Mouse (Mus musculus): ENCODE measurements around the gene Scd4.

Scd4 gene

DNA sequence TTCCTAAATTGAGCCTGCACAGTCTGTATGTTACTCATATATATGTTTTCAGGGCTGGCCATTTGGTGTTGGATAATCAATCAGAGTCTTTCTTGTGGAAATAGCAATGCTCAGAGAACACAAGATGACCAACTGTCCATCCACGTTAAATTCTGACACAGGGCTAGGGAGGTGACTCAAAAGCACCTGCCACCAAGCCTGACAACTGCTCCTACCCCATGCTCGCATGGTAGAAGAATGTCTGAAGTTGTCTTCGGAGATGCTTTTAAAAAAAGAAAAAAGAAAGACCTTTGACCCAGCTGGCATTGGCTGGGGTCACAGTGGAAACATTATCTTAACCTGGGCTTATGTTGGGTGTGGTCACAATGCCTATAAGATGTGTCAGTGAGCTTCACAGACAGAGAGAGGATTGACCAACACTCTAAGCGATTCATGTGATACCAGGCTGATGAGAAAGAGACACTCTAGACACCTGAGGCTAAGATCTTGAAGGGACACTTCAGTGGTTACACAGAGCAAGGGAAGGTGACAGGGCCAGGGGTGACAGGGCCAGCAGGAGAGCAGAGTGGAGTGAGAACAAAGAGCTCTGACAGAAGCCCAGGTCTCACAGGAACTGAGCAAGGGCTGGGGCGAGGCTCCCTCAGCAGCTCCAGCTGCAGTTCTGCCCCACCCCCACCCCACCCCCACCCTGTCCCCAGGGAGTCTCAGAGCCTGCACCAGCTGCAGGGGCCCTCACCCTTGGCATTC lies 44.9 kb downstream of the Scd4 start:
- no peak for DNase-seq (ENCODE audit: low read depth)

DNA sequence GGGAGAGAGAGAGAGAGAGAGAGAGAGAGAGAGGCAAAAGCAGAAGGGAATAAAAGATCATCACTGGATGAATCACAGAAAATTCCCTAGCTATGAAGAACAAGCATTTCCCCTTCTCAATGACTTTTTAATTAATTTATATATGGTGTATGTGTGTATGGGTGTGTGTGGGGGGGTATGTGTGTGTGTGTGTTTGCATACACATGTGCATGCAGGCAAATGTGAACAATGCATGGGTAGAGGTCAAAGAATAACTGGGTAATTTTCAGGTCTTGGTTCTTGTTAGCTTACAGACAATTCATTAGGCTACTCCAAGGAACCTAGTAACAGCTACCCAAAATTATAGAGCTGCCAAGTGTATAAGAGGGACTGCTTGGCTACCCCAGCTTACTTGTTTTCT lies 46.2 kb downstream of the Scd4 start:
- no peak for DNase-seq (ENCODE audit: low read depth)

DNA sequence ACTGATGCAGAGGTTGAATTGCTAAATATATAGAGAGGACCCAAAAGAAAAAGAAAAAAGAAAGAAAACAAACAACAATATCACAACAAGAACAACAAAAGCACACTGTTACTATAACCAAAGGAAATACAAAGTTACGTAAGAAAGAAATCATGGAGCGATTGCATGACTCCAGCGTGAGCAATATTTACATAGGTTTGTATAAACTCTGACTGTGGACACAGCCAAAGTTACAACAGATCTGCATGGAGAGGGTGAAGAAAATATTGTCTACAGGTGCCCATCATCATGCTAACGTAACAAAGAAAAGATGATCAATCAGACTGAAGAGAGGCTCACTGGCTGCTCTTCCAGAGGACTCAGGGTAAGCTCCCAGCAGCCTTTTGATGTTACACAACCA lies 47.2 kb downstream of the Scd4 start:
- no peak for DNase-seq (ENCODE audit: low read depth)

DNA sequence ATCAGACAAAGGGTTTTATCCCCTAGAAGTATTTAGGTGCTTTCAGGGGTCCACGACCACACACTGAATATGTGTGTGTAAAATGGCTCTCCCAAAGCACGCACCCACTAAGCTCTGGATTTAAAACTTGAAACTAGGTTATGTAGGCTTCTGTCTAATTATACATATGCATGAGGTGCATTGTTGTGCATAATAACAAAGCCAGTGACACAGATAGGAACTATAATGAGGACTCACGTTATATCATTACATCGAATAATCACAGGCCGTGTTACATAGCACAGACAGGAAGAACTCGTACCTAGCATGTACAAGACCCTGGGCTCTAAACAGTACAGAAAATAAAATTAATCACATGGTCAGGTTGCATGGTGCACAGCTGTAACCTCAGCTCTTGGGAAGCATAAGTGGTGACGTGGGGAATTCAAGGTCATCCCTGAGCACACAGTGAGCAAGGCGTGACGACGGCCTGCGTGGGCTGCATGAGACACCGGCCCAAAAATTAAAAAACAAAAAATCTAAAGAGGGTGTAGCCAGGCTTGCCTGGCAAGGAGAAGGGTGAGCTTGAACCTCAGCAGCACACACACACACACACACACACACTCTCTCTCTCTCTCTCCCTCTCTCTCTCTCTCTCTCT lies 49.9 kb downstream of the Scd4 start:
- DNase-seq (ENCODE audit: low read depth): no peak

DNA sequence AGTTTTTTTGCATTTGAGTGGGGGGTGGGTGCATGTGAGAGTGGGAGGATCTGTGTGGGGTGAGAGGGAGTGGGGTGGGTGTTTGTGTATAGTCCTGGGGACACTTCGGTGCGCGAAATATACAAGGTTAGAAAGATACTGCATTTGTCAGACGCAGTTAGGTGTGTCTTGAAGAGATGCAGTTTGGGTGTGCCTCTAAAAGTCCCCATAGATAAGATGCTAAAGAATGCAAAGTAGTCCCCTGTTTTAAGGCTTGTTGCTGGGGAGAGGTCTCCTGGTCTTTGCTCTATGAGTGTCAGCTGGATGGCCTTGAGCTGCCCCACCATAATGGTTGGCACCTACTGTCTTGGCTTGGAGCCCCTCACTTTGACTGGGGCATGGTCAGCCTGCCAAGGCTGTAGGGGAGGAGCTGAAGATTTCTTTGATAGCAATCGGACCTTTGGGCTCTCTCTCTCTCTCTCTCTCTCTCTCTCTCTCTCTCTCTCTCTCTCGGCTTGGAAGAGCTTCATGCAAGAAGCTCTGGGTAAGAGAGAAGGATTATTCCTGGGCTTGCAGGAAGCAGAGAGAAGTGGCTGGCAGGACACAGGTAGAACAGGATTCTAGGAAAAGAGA lies 53.1 kb downstream of the Scd4 start:
- DNase-seq (ENCODE audit: low read depth): no peak

DNA sequence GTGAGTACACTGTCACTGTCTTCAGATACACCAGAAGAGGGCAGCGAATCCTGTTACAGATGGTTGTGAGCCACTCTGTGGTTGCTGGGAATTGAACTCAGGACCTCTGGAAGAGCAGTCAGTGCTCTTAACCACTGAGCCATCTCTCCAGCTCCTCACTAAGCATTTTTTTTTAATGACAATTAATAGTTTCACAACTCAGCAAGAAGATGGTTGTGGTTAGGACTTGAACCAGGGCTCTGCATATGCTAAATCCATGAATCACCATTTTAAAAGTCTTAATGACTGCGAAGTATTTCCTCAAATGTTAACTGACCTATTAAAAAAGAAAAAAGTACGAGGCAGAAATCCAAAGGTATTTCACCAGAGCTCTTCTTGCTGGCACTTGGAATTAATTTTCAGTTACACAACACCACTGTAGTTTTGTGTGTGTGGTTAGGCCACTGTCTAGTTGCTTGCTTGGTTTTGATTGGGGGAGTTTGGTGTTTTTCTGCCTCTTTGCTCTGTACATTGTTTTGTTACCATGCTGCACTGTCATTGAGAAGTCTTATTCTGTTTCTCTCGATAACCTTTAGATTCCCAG lies 54.3 kb downstream of the Scd4 start:
- DNase-seq (ENCODE audit: low read depth): no peak

DNA sequence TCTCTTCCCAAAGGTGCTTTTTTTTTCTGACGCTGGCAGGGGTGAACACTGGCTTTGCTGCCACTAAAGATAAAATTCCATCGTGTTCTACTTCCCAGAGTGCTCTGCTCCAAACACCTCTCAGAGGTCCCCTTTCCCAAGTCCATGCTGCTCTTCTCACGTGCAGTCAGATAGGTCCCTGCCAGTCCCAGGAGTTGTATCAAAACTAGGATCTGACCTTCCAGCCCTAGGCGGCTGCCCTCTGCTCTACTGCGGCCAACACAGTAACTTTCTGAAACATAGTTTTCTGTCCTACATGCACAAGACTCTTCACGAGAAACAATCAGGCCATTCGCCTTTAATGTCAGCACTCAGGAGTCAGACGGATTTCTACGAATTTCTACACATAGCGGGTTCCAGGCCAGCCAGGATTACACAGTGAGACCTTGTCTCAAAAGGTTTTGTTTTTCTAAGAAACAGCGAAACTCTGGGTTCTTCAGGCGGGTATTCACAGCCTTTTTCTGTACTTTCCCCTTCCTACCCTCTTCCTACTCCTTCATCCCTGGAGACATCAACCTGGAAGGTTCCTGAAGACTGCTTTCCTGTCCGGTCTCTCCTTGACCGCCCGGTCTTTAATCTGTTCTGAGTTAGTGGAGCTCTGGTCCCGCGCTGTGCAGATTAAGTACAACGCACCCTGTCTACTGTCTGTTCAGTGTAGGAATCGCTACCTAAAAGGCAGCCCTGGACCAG lies 55.0 kb downstream of the Scd4 start:
- no peak for DNase-seq (ENCODE audit: low read depth)

DNA sequence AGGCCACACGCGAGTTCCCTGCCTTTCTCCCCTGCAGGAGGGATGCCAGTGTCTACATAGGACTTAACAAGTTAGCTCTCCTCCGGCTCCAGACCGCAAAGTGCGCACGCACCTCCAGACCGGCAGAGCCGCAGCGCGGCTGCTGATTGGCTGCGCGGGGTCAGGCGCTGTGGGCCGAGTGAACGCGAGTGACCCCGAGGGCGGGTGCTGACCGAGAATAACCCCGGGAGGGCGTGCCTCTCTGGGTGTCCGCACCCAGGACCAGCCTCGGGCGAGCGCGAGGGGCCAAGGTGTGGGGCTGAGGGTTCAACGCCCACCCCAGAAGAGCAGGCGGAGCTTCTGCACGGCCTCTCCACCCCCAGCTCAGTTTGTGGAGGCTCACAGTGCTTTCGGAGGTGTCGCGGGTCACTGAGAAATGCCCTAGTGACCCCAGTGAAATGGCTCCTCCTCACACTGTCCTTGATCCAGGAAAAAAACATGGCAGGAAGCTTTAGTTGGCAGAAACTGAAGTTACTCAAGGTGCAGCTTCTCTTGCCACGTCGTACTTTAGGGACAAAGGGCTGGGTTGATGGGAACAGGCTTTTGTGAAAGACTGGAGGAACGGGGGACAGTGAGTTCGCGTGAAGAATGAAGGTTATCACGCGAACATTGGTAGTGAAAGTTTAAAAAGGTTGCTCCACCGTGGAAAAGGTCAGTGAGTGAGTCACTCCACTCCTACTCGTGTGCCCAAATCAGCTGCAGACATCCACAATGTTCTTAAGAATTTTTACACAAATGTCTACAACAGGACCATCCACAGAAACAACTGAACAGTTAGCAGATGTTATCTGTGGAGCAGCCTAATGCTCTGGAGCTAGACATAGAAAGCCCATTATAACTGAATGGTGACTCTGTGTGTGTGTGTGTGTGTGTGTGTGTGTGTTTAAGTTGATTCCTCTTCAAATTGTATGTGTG lies 55.9 kb downstream of the Scd4 start:
- peak; percentile 93 for DNase-seq (ENCODE audit: low read depth)

DNA sequence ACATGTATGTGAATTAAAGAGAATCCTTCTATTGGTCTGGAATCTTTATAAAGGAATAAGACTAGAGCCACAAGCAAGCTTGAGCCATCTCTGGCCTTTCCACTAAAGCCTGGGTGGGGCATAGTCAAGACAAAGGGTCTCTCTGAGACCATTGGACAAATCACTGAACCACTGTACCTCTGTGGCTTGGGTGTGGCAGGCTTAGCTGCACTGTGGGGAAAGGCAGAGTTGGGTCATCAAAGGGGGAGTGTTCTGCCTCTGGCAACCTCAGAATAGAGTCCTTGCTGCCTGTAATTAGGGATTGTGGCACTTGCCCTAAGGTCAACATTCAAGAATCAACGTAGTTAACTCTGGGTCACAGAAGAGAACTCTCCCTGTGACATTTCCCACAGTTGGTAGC lies 56.6 kb downstream of the Scd4 start:
- no peak for DNase-seq (ENCODE audit: low read depth)

DNA sequence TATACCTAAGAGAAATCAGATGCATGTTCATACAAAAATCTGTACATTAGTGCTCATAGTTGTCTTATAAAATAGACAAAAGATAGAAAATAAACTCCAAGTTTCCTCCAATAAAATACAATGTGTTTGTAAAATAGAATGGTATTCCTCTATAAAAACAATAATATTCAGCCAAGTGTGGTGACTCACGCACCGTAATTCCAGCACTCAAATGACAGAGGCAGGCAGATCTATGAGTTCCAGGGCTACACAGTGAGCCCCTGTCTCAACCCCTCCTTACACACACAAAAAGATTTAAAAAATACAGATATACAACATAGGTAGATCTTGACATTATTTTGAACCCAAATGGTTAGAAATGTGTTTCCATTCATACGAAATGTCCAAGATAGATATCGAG lies 59.0 kb downstream of the Scd4 start:
- no peak for DNase-seq (ENCODE audit: low read depth)

DNA sequence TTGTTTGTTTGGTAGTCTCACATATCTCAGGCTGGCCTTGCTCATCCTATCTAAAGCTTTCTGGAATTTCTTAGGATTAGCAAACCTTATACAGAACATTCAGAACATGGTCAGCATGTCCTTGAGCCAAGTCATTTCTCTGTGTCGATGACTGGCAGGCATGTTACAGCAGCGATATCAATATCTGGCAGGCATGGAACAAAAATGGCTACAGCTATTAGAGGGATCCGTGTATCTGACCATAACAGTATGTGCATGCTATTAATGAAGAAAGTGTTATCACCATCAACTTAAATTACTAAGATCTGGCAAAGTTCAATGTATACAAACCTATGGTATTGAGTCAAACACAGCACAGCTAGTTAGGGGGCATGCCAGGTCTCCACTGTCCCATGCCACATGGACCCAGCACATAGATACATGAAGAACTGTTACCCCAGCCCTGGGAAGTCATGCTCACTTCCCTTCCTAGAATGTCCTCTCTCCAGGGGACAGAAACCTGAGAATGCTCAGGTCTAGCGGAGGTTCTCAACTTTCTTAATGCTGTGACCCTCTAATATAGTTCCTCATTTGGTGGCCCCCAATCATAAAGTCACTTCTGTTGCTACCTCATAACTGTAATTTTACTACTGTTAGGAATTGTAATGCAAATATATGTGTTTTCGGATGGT lies 59.6 kb downstream of the Scd4 start:
- no peak for DNase-seq (ENCODE audit: low read depth)

DNA sequence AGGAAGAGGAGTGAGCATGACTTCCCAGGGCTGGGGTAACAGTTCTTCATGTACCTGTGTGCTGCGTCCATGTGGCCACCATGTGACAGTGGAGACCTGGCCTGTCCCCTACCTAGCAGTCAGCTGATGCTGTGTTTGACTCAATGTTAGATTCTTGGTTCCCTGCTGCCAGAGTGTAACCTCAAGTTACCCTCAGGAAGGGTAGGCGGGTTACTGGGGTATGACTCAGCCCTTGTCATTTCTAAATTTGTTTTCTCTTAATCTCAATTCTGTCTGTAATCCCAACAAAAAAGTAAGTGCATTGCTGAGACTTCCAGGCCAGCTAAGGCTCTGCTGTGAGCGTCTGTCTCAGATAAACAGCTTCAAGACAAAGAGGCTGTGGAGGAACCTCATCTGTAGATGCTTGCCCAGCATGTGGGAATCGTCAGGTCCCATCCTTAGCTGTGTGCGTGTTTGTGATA lies 61.1 kb downstream of the Scd4 start:
- DNase-seq (ENCODE audit: low read depth): no peak

DNA sequence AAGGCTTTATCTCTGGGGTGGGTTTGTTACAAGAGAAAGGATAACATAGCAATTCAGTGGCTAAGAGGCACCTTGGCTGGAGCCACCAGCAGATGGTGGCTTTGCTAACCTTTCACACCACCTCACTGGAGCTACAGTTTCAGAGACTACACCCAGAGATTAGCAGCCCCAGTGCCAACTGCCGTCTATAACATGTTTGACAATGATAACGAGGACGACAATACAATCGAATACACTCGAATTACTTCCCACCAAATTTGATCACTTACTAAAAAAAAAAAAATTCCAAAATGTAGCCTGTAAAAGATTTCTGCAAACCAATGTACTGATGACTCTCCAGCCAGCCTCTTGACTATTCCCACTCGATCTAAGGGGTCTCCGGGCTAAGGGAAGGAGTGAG lies 62.1 kb downstream of the Scd4 start:
- DNase-seq (ENCODE audit: low read depth): no peak
